Mouse (Mus musculus) limb, embryonic 13.5 days (tissue): ENCODE results near the gene Fam161a. TPM values are rescaled to one million over a fixed set of nuclear protein-coding genes. Genes with fewer than 3 reads are reported as not detected.

Source experiments
- ATAC-seq: fragments of 200-750 bp; cut with Nextera tagmentation; 2 replicates; pipeline ENCODE4 v1.8.0; 2017; ENCODE audit warnings: low read depth, moderate number of reproducible peaks, moderate TSS enrichment; ENCODE audit not compliant: low FRiP score
- H3K27ac ChIP-seq: fragments of 300-500 bp; sonication (generic); 2 replicates; pipeline ENCODE4 v1.5.1; 2015; ENCODE audit warnings: inconsistent platforms, mild to moderate bottlenecking, moderate library complexity
- H3K27me3 ChIP-seq: fragments of 300-500 bp; sonication (generic); 2 replicates; pipeline ENCODE4 v1.6.1; 2015; ENCODE audit warnings: mild to moderate bottlenecking, inconsistent platforms
- H3K36me3 ChIP-seq: fragments of 300-500 bp; sonication (generic); 2 replicates; pipeline ENCODE4 v1.6.1; 2015; ENCODE audit warnings: inconsistent platforms, mild to moderate bottlenecking, moderate library complexity
- H3K4me1 ChIP-seq: fragments of 300-500 bp; sonication (generic); 2 replicates; pipeline ENCODE4 v1.6.1; 2015; ENCODE audit warnings: inconsistent platforms
- H3K4me2 ChIP-seq: fragments of 300-500 bp; sonication (generic); replicated peaks from 2 replicates; pipeline ENCODE4 v1.6.1; 2015; ENCODE audit warnings: inconsistent platforms, mild to moderate bottlenecking, moderate library complexity
- H3K4me3 ChIP-seq: fragments of 300-500 bp; sonication (generic); 2 replicates; pipeline ENCODE4 v1.5.1; 2015; ENCODE audit warnings: moderate library complexity, mild to moderate bottlenecking, inconsistent platforms
- H3K9ac ChIP-seq: fragments of 300-500 bp; sonication (generic); 2 replicates; pipeline ENCODE4 v1.6.1; 2015; ENCODE audit warnings: mild to moderate bottlenecking, inconsistent platforms
- H3K9me3 ChIP-seq: fragments of 300-500 bp; sonication (generic); 2 replicates; pipeline ENCODE4 v1.6.1; 2016; ENCODE audit warnings: inconsistent platforms
- WGBS: fragments of 180-500 bp; shearing (Covaris S2); methylation state at CpG from one replicate; pipeline ENCODE4 v1.1.7; 2015; 5-methylcytosine and 5-hydroxymethylcytosine counted together
- polyA plus RNA-seq: library from polyadenylated mRNA; unstranded; fragments of >200 nt; fragmentation: Nextera tagmentation; extraction: Ambion mirVana; gene quantifications from 2 replicates; pipeline ENCODE4 v1.2.1, GENCODE M21; 2015

Gene Fam161a
- polyA plus RNA-seq, 1 experiment from 2014 or later = 2.6 TPM

GRCm38 (mm10) chr11:22978711-22979110 lies 28.6 kb upstream of the Fam161a start:
- Histone ChIP-seq H3K36me3 (peaks cover 45% of the 10 kb centered on the region), H3K27me3 (no peaks in the 10 kb centered on the region), H3K9ac (no peak overlapping the region), H3K4me1 (peaks cover 40% of the 10 kb centered on the region), H3K27ac (no peak overlapping the region), H3K9me3 (peaks cover 5% of the 10 kb centered on the region), H3K4me2 (no peak overlapping the region), H3K4me3 (no peak overlapping the region)
- no peak for ATAC-seq
- 69% methylated on average over 1 of the region's 1 CpGs for WGBS

- Histone ChIP-seq H3K4me3 (no peak overlapping the region), H3K36me3 (peaks cover 40% of the 10 kb centered on the region), H3K4me2 (no peak overlapping the region), H3K27ac (no peak overlapping the region), H3K4me1 (peaks cover 34% of the 10 kb centered on the region), H3K9ac (no peak overlapping the region), H3K27me3 (no peaks in the 10 kb centered on the region), H3K9me3 (peaks cover under 1% of the 10 kb centered on the region; the same call in 1 of the 2 replicates)
- ATAC-seq = no peak
- WGBS = 77% methylated on average over 1 of the region's 1 CpGs
Observed at GRCm38 (mm10) chr11:22979221-22979620, 28.1 kb upstream of the Fam161a start.

- no peaks in the 10 kb centered on the region for H3K27me3 ChIP-seq
- peaks cover 32% of the 10 kb centered on the region for H3K36me3 ChIP-seq
- ATAC-seq = no peak
- H3K4me1 ChIP-seq = peaks cover 23% of the 10 kb centered on the region
- H3K27ac ChIP-seq = peak overlapping the region; percentile 96; the same call in 1 of the 2 replicates
- peak overlapping the region; percentile 69 for H3K4me3 ChIP-seq
- 44% methylated on average over 4 of the region's 4 CpGs for WGBS
- H3K4me2 ChIP-seq = peak overlapping the region; percentile 81
- peak overlapping the region; percentile 84 for H3K9ac ChIP-seq
- H3K9me3 ChIP-seq = no peaks in the 10 kb centered on the region
Observed at GRCm38 (mm10) chr11:22981041-22981440, 26.3 kb upstream of the Fam161a start.

DNA sequence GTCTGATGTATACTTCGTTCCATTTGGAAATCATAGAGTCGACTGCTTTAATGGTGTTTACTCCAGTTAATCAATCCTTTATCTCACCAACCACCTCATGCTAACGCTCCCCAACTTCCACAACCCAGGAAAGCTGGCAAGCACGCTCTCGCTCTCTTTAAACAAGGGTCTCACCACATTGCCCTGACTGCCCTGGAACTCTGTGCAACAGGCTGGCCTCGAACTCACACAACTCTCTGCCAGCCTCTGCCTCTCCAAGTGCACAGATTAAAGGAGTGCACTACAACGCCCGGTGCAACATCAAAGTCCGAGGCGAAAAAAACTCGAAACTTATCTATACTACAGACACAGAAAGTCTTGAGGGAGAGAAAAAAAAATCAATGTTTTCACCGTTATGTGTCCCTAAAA lies 25.8 kb upstream of the Fam161a start:
- WGBS = 2% methylated on average over 12 of the region's 12 CpGs
- Histone ChIP-seq H3K9me3 (no peaks in the 10 kb centered on the region), H3K4me3 (peak overlapping the region; percentile 69), H3K4me2 (peak overlapping the region; percentile 81), H3K27me3 (no peaks in the 10 kb centered on the region), H3K9ac (peak overlapping the region; percentile 84), H3K4me1 (peaks cover 20% of the 10 kb centered on the region), H3K27ac (peak overlapping the region; percentile 96), H3K36me3 (peaks cover 27% of the 10 kb centered on the region)
- peak; percentile 14; the same call in 1 of the 2 replicates for ATAC-seq

DNA sequence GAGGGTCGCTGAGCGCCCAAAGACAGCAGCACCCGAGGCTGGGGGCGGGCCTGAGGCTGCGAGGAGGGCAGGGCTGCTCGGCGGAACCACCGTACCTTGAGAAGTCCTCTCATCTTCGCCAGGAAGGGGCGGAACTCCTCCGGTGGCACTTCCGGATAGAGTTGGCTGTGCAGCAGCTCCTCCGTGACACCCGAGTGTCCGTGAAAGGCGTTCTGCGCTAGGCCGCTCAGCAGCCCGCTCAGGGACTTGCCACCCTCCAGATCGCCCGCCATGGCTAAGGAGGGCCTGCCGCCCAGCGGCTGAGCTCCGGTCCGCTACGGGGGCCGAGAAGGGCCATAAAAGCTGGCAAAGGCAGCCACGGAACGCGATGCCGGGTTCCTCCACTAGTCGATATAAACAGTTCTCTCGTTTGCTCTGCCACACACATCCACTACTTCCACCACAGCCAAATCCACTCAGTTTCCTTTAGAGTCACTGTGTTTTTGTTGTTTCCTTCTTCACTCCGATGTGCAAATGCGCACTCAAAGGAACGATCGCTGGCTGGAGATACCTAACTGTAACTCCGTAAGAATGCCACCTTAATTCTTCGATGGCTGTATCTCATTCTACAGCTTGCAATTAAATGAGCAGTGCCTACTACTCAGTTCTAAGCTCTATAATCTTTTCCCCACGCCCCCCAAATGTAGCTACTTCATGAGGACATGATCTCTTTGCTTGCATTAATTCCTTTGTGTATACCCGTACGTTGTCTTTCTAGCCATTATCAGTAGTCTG lies 25.2 kb upstream of the Fam161a start, which contains the start of the genes Gm28048 and Commd1:
Gene Gm28048 (minus strand): TSS at position 107 of the 774 bp plus-strand sequence.
Gene Commd1 (minus strand): TSS at position 399 of the 774 bp plus-strand sequence.
- peak within 1 kb of the TSS; percentile 96 for H3K27ac ChIP-seq

DNA sequence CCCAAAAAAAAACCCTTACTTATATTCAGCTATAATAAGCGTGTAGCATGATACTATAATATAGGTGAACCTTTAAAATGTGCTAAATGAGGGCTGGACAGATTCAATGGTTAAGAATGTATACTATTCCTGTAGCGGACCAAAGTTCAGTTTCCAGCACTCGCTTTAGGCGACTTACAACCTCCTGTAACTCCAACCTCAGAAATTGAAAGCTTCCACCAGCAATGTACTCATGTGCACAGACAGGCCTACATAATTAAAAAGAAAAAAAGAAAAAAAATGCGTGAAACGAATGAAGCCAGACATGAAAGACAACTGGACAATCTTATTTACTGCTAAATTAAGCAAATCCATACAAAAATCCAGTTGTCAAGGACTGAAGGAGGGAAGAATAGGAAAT lies 24.5 kb upstream of the Fam161a start:
- no peak for ATAC-seq
- H3K9me3 ChIP-seq = no peaks in the 10 kb centered on the region
- no peak overlapping the region for H3K9ac ChIP-seq
- H3K4me3 ChIP-seq = no peak overlapping the region
- H3K27me3 ChIP-seq = no peaks in the 10 kb centered on the region
- peaks cover 14% of the 10 kb centered on the region for H3K36me3 ChIP-seq
- WGBS = 75% methylated on average over 6 of the region's 6 CpGs
- no peak overlapping the region for H3K27ac ChIP-seq
- peaks cover 17% of the 10 kb centered on the region for H3K4me1 ChIP-seq
- no peak overlapping the region; the same call in 1 of the 2 replicates for H3K4me2 ChIP-seq

More for the DNA sequence above, 25.2 kb upstream of the Fam161a start, which contains the start of the genes Gm28048 and Commd1:
- Histone ChIP-seq H3K9ac (peak within 1 kb of the TSS; percentile 84), H3K4me1 (peaks cover 17% of the 10 kb centered on the region), H3K9me3 (no peaks in the 10 kb centered on the region), H3K4me3 (peak within 1 kb of the TSS; percentile 69), H3K27me3 (no peaks in the 10 kb centered on the region), H3K4me2 (peak within 1 kb of the TSS; percentile 81), H3K36me3 (peaks cover 21% of the 10 kb centered on the region)
- 3% methylated on average over 41 of the region's 42 CpGs for WGBS
- peak; percentile 94 for ATAC-seq

GRCm38 (mm10) chr11:22985510-22985909 lies 21.8 kb upstream of the Fam161a start:
- no peak for ATAC-seq
- 81% methylated on average over 3 of the region's 3 CpGs for WGBS

DNA sequence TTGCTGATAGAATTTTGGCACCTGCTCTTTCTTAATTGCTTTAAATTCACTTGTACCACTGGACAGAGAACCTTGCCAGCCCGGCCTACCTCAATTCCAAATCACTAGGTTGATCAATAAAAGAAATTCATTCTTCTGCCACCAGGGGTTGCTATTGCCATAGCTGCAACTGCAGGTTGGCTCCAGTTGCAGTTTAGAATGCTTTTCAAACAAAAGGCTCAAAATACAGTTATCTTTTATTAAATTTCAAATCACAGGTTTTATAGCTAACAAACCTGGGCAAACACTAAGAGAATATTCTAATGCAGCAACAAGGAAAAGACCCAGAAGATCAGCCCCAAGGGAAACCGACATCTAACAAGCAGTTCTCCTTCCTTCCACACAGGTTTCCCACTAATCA lies 20.0 kb upstream of the Fam161a start:
- no peaks in the 10 kb centered on the region for H3K36me3 ChIP-seq
- H3K27ac ChIP-seq = no peak overlapping the region
- H3K9me3 ChIP-seq = no peaks in the 10 kb centered on the region
- no peak overlapping the region for H3K9ac ChIP-seq
- WGBS = 41% methylated on average over 2 of the region's 2 CpGs
- no peaks in the 10 kb centered on the region for H3K27me3 ChIP-seq
- H3K4me3 ChIP-seq = no peak overlapping the region
- ATAC-seq = no peak
- H3K4me1 ChIP-seq = peaks cover 12% of the 10 kb centered on the region
- H3K4me2 ChIP-seq = no peak overlapping the region

More at GRCm38 (mm10) chr11:22985510-22985909, 21.8 kb upstream of the Fam161a start:
- no peaks in the 10 kb centered on the region for H3K27me3 ChIP-seq
- no peak overlapping the region for H3K27ac ChIP-seq
- no peak overlapping the region for H3K4me2 ChIP-seq
- peaks cover 10% of the 10 kb centered on the region for H3K4me1 ChIP-seq
- no peaks in the 10 kb centered on the region for H3K9me3 ChIP-seq
- no peaks in the 10 kb centered on the region for H3K36me3 ChIP-seq
- H3K4me3 ChIP-seq = no peak overlapping the region
- H3K9ac ChIP-seq = no peak overlapping the region

DNA sequence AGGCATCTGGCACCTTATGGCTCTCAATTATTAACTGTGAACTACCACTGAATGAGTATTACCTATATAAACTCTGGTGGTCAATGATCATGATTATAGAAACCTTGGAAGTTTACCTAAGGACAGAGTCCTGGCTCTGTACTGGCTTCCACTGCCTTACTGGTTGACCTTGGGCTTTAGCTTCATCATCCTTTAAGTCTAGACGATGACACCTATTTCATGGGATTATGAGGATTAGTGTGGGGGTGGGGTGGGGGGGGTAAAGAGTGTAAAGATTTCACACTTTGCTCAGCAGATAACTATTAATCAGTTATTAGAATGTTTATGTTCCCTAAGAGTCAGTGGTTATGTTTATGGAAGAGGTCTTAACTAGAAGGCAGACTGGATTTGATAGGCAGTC lies 17.5 kb upstream of the Fam161a start:
- no peaks in the 10 kb centered on the region for H3K9me3 ChIP-seq
- WGBS = 57% methylated on average over 1 of the region's 1 CpGs
- peaks cover 12% of the 10 kb centered on the region for H3K4me1 ChIP-seq
- H3K27ac ChIP-seq = peak overlapping the region; percentile 94; the same call in 1 of the 2 replicates
- ATAC-seq = peak; percentile 10; the same call in 1 of the 2 replicates
- peaks cover 15% of the 10 kb centered on the region for H3K36me3 ChIP-seq
- peak overlapping the region; percentile 87 for H3K4me3 ChIP-seq
- peak overlapping the region; percentile 96 for H3K4me2 ChIP-seq
- no peaks in the 10 kb centered on the region for H3K27me3 ChIP-seq
- peak overlapping the region; percentile 94; the same call in 1 of the 2 replicates for H3K9ac ChIP-seq

GRCm38 (mm10) chr11:22990393-22991126 lies 16.8 kb upstream of the Fam161a start, which contains the start of gene Cct4:
Gene Cct4 (plus strand): TSS chr11:22990519.
- peaks cover 12% of the 10 kb centered on the region for H3K4me1 ChIP-seq
- H3K9me3 ChIP-seq = no peaks in the 10 kb centered on the region
- peak within 1 kb of the TSS; percentile 96 for H3K4me2 ChIP-seq
- no peaks in the 10 kb centered on the region for H3K27me3 ChIP-seq
- H3K36me3 ChIP-seq = peaks cover 23% of the 10 kb centered on the region
- WGBS = under 1% methylated on average over 66 of the region's 66 CpGs
- peak within 1 kb of the TSS; percentile 94 for H3K9ac ChIP-seq
- H3K27ac ChIP-seq = peak within 1 kb of the TSS; percentile 94
- peak; percentile 99 for ATAC-seq
- H3K4me3 ChIP-seq = peak within 1 kb of the TSS; percentile 87

DNA sequence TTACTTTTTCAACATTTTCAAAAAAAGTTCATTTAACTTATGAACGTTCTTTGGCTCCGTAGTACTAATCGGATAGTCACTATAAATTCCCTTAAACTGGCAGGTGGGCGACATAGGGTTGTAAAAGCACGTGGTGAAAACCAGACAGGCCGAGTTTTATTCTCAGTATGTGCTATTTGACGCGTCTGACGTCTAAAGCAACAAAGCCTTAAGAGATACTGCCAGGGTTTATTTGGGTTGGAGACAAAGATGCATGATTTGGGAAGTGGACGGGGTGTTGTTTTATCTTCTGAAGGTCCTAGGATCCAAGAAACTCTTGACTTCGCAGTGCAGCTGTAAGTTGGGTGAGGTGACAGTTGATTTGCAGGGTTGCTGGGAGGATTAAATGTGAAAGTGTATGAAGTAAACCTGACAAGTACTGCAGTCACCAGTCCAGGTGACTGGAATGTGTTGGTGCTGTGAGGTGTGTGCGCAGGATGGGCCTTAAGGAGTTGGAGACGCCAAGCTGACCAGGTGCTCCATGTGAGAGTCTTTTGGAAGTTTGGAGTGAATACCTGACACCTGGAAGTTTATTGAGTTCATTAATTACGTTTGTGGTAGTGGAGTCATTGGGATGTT lies 16.0 kb upstream of the Fam161a start:
- Histone ChIP-seq H3K9me3 (no peaks in the 10 kb centered on the region), H3K9ac (peak overlapping the region; percentile 94), H3K4me1 (peaks cover 12% of the 10 kb centered on the region), H3K36me3 (peaks cover 28% of the 10 kb centered on the region), H3K4me3 (peak overlapping the region; percentile 87), H3K27me3 (no peaks in the 10 kb centered on the region), H3K27ac (no peak overlapping the region), H3K4me2 (peak overlapping the region; percentile 96)
- WGBS = 8% methylated on average over 14 of the region's 14 CpGs
- ATAC-seq = no peak
